Mouse (Mus musculus) thymus, adult 2 months (tissue): ENCODE results near the gene Dck. TPM values are rescaled to one million over a fixed set of nuclear protein-coding genes. Genes with fewer than 3 reads are reported as not detected.
A peak's percentile ranks its signal among the peaks of the same experiment; 100 is the strongest.

ENCODE experiments used
- DNase-seq: peaks from one replicate; pipeline ENCODE4 v3.0.0; 2021
- H3K27ac ChIP-seq: fragments of 200-500 bp; 2 replicates; pipeline ENCODE4 v1.5.1; 2012; ENCODE audit warnings: low read length, control low read depth; ENCODE audit not compliant: control insufficient read depth, insufficient read depth
- H3K27me3 ChIP-seq: fragments of 200-500 bp; 2 replicates; pipeline ENCODE4 v1.6.1; 2012; ENCODE audit warnings: mild to moderate bottlenecking, low read length, moderate library complexity, mixed read lengths; ENCODE audit not compliant: control insufficient read depth, insufficient read depth
- H3K36me3 ChIP-seq: fragments of 200-500 bp; 2 replicates; pipeline ENCODE4 v1.6.1; 2012; ENCODE audit warnings: mild to moderate bottlenecking, low read length, moderate library complexity; ENCODE audit not compliant: control insufficient read depth, insufficient read depth
- H3K4me1 ChIP-seq: fragments of 200-500 bp; replicated peaks from 2 replicates; pipeline ENCODE4 v1.6.1; 2012; ENCODE audit warnings: low read length; ENCODE audit not compliant: control insufficient read depth, insufficient read depth
- H3K4me3 ChIP-seq: fragments of 200-500 bp; 2 replicates; pipeline ENCODE4 v1.5.1; 2012; ENCODE audit warnings: mild to moderate bottlenecking, low read length, control low read depth, moderate library complexity; ENCODE audit not compliant: control insufficient read depth, insufficient read depth
- CTCF ChIP-seq: fragments of 200-500 bp; IDR thresholded peaks from 2 replicates; pipeline ENCODE4 v1.5.1; 2012; ENCODE audit warnings: mild to moderate bottlenecking, control low read depth, low read length, moderate library complexity, borderline replicate concordance; ENCODE audit not compliant: control insufficient read depth, poor library complexity, insufficient read depth; ENCODE audit errors: extremely low read depth
- POLR2A ChIP-seq: fragments of 200-500 bp; IDR thresholded peaks from 2 replicates; pipeline ENCODE4 v1.6.1; 2012; ENCODE audit warnings: mild to moderate bottlenecking, low read length, control low read depth, moderate library complexity; ENCODE audit not compliant: control insufficient read depth, poor library complexity, insufficient read depth; ENCODE audit errors: extremely low read depth
- WGBS: fragments of 180-500 bp; shearing (Covaris S2); methylation state at CpG from one replicate; pipeline ENCODE4 v1.1.7; 2018; 5-methylcytosine and 5-hydroxymethylcytosine counted together
- polyA plus RNA-seq: library from polyadenylated mRNA; depleted of rRNA; stranded (reverse); fragments of >200 nt; gene quantifications from 2 replicates; pipeline ENCODE4 v1.2.3, GENCODE M21; 2012; rRNA removed

Dck gene
- 58.2 and 75.9 TPM in 2 replicates for polyA plus RNA-seq

GRCm38 (mm10) chr5:88764987-88765481 lies at the start of gene Dck:
Gene Dck, plus strand, starts transcription at chr5:88764996.
- under 1% methylated on average over 51 of the region's 51 CpGs for WGBS
- Histone ChIP-seq H3K27ac (peak within 1 kb of the TSS; percentile 88), H3K4me1 (peaks cover 7% of the 10 kb centered on the region), H3K27me3 (no peaks in the 10 kb centered on the region), H3K36me3 (peaks cover 10% of the 10 kb centered on the region), H3K4me3 (peak within 1 kb of the TSS; percentile 92)
- peak; percentile 99 for DNase-seq
- no peak for TF ChIP-seq CTCF
- peak; percentile 96 for TF ChIP-seq POLR2A

- peaks cover 11% of the 10 kb centered on the region for H3K4me1 ChIP-seq
- DNase-seq = no peak
- no peaks in the 10 kb centered on the region for H3K36me3 ChIP-seq
- TF ChIP-seq POLR2A (no peak), CTCF (no peak)
- H3K27ac ChIP-seq = no peak overlapping the region
- no peak overlapping the region for H3K4me3 ChIP-seq
- 85% methylated on average over 2 of the region's 2 CpGs for WGBS
- no peaks in the 10 kb centered on the region for H3K27me3 ChIP-seq
Measured at GRCm38 (mm10) chr5:88716983-88717382, 47.8 kb upstream of the Dck start.

GRCm38 (mm10) chr5:88720116-88721002 lies 44.4 kb upstream of the Dck start, which contains the start of gene Mob1b:
Gene Mob1b, plus strand, starts transcription at chr5:88720855.
- no peaks in the 10 kb centered on the region for H3K36me3 ChIP-seq
- peak within 1 kb of the TSS; percentile 99 for H3K4me3 ChIP-seq
- H3K27ac ChIP-seq = no peak within 1 kb of the TSS
- TF ChIP-seq POLR2A = peak; percentile 55; the same call in 1 of the 2 replicates
- TF ChIP-seq CTCF = peak; percentile 42; the same call in 1 of the 2 replicates
- peak; percentile 91 for DNase-seq
- peaks cover 15% of the 10 kb centered on the region for H3K4me1 ChIP-seq
- H3K27me3 ChIP-seq = no peaks in the 10 kb centered on the region
- under 1% methylated on average over 54 of the region's 54 CpGs for WGBS

GRCm38 (mm10) chr5:88721003-88721475 lies 43.8 kb upstream of the Dck start:
- TF ChIP-seq POLR2A (no peak), CTCF (no peak)
- under 1% methylated on average over 38 of the region's 38 CpGs for WGBS
- H3K36me3 ChIP-seq = no peaks in the 10 kb centered on the region
- H3K4me1 ChIP-seq = peaks cover 15% of the 10 kb centered on the region
- H3K27ac ChIP-seq = no peak overlapping the region
- H3K27me3 ChIP-seq = no peaks in the 10 kb centered on the region
- DNase-seq = no peak
- H3K4me3 ChIP-seq = peak overlapping the region; percentile 99

- Histone ChIP-seq H3K4me1 (peaks cover 15% of the 10 kb centered on the region), H3K36me3 (no peaks in the 10 kb centered on the region), H3K4me3 (peak overlapping the region; percentile 99), H3K27ac (no peak overlapping the region), H3K27me3 (no peaks in the 10 kb centered on the region)
- TF ChIP-seq POLR2A (no peak), CTCF (no peak)
- WGBS = 7% methylated on average over 31 of the region's 31 CpGs
- DNase-seq = peak; percentile 20
Measured at GRCm38 (mm10) chr5:88721565-88722212, 43.1 kb upstream of the Dck start.

- no peak for DNase-seq
- Histone ChIP-seq H3K4me3 (peak overlapping the region; percentile 99; the same call in 1 of the 2 replicates), H3K4me1 (peaks cover 15% of the 10 kb centered on the region), H3K36me3 (no peaks in the 10 kb centered on the region), H3K27me3 (no peaks in the 10 kb centered on the region), H3K27ac (no peak overlapping the region)
- 80% methylated on average over 4 of the region's 4 CpGs for WGBS
- no peak for TF ChIP-seq CTCF
- TF ChIP-seq POLR2A = no peak
Measured at GRCm38 (mm10) chr5:88722213-88722600, 42.6 kb upstream of the Dck start.
